Mouse (Mus musculus) kidney, postnatal 0 days (tissue): ENCODE data around the gene Atp5d. TPM values are rescaled to one million over a fixed set of nuclear protein-coding genes. Genes with fewer than 3 reads are reported as not detected.

Experiments used
- ATAC-seq: fragments of 200-750 bp; cut with Nextera tagmentation; replicated peaks from 2 replicates; pipeline ENCODE4 v1.8.0; 2017; ENCODE audit warnings: low read depth, moderate number of reproducible peaks, moderate TSS enrichment, moderate library complexity; ENCODE audit not compliant: low FRiP score
- DNase-seq: peaks from one replicate; pipeline ENCODE4 v3.0.0-alpha.2; 2016; ENCODE audit warnings: low spot score
- H3K27ac ChIP-seq: fragments of 300-500 bp; sonication (generic); 2 replicates; pipeline ENCODE4 v1.5.1; 2014; ENCODE audit warnings: mild to moderate bottlenecking
- H3K27me3 ChIP-seq: fragments of 300-500 bp; sonication (generic); 2 replicates; pipeline ENCODE4 v1.6.1; 2014; ENCODE audit warnings: low read length, mixed read lengths; ENCODE audit not compliant: insufficient read depth
- H3K36me3 ChIP-seq: fragments of 300-500 bp; sonication (generic); 2 replicates; pipeline ENCODE4 v1.6.1; 2014; ENCODE audit warnings: low read length, mixed read lengths; ENCODE audit not compliant: insufficient read depth
- H3K4me1 ChIP-seq: fragments of 300-500 bp; sonication (generic); replicated peaks from 2 replicates; pipeline ENCODE4 v1.6.1; 2014; ENCODE audit warnings: antibody characterized with exemption, low read length, mixed read lengths; ENCODE audit not compliant: insufficient read depth
- H3K4me2 ChIP-seq: fragments of 300-500 bp; sonication (generic); 2 replicates; pipeline ENCODE4 v1.6.1; 2014; ENCODE audit warnings: mild to moderate bottlenecking, low read length, moderate library complexity, mixed read lengths
- H3K4me3 ChIP-seq: fragments of 300-500 bp; sonication (generic); replicated peaks from 2 replicates; pipeline ENCODE4 v1.5.1; 2014; ENCODE audit warnings: low read depth, low read length
- H3K9ac ChIP-seq: fragments of 300-500 bp; sonication (generic); 2 replicates; pipeline ENCODE4 v1.6.1; 2014; ENCODE audit warnings: low read depth, low read length
- H3K9me3 ChIP-seq: fragments of 300-500 bp; sonication (generic); replicated peaks from 2 replicates; pipeline ENCODE4 v1.6.1; 2016; ENCODE audit warnings: low read length, inconsistent platforms, mixed read lengths
- CTCF ChIP-seq: IDR thresholded peaks from 2 replicates; pipeline ENCODE4 v1.5.1; 2016; ENCODE audit warnings: antibody characterized with exemption, low read depth, mild to moderate bottlenecking, moderate library complexity
- WGBS: fragments of 180-500 bp; shearing (Covaris S2); extraction: QIAGEN DNeasy Blood & Tissue Kit; methylation state at CpG from one replicate; pipeline ENCODE4 v1.1.7; 2014; 5-methylcytosine and 5-hydroxymethylcytosine counted together
- polyA plus RNA-seq: library from polyadenylated mRNA; unstranded; fragments of >200 nt; fragmentation: Nextera tagmentation; extraction: Ambion mirVana; gene quantifications from 2 replicates; pipeline ENCODE4 v1.2.1, GENCODE M21; 2015

The Atp5d gene
- polyA plus RNA-seq, 1 experiment from 2014 or later: 936 TPM

GRCm38 (mm10) chr10:80104181-80104580 is 34.3 kb upstream of the Atp5d start:
- Histone ChIP-seq H3K36me3 (no peaks in the 10 kb centered on the region), H3K4me1 (peaks cover 18% of the 10 kb centered on the region), H3K4me3 (no peak overlapping the region), H3K4me2 (no peak overlapping the region), H3K27ac (no peak overlapping the region), H3K27me3 (no peaks in the 10 kb centered on the region), H3K9me3 (no peaks in the 10 kb centered on the region), H3K9ac (no peak overlapping the region)
- DNase-seq: no peak
- no peak for ATAC-seq
- WGBS: 69% methylated on average over 3 of the region's 3 CpGs
- TF ChIP-seq CTCF: no peak

- DNase-seq (no peak), ATAC-seq (no peak)
- Histone ChIP-seq H3K4me2 (no peak within 1 kb of the TSS), H3K27me3 (no peaks in the 10 kb centered on the region), H3K27ac (no peak within 1 kb of the TSS), H3K36me3 (no peaks in the 10 kb centered on the region), H3K9ac (no peak within 1 kb of the TSS), H3K4me3 (no peak within 1 kb of the TSS), H3K4me1 (peaks cover 14% of the 10 kb centered on the region), H3K9me3 (no peaks in the 10 kb centered on the region)
- no peak for TF ChIP-seq CTCF
- WGBS: 71% methylated on average over 5 of the region's 5 CpGs
These were observed 33.0 kb upstream of the Atp5d start, which contains the start of gene Sbno2 for GRCm38 (mm10) chr10:80105460-80105859. TSS of gene Sbno2 (minus strand) at chr10:80105571.

- Histone ChIP-seq H3K4me3 (no peak overlapping the region), H3K36me3 (no peaks in the 10 kb centered on the region), H3K27ac (no peak overlapping the region), H3K27me3 (no peaks in the 10 kb centered on the region), H3K4me2 (no peak overlapping the region), H3K9me3 (no peaks in the 10 kb centered on the region), H3K9ac (no peak overlapping the region), H3K4me1 (peaks cover 9% of the 10 kb centered on the region)
- no peak for DNase-seq
- no peak for TF ChIP-seq CTCF
- 66% methylated on average over 5 of the region's 5 CpGs for WGBS
- ATAC-seq: no peak
These were observed 32.5 kb upstream of the Atp5d start for GRCm38 (mm10) chr10:80105926-80106325.

- WGBS: 58% methylated on average over 6 of the region's 6 CpGs
- no peak for DNase-seq
- Histone ChIP-seq H3K27me3 (no peaks in the 10 kb centered on the region), H3K4me1 (no peaks in the 10 kb centered on the region; the same call in 1 of the 2 replicates), H3K9me3 (no peaks in the 10 kb centered on the region), H3K9ac (no peak overlapping the region), H3K4me3 (no peak overlapping the region), H3K36me3 (no peaks in the 10 kb centered on the region), H3K27ac (no peak overlapping the region), H3K4me2 (no peak overlapping the region)
- no peak for TF ChIP-seq CTCF
- ATAC-seq: no peak; the same call in 1 of the 2 replicates
These were observed 30.8 kb upstream of the Atp5d start for GRCm38 (mm10) chr10:80107678-80108077.

DNA sequence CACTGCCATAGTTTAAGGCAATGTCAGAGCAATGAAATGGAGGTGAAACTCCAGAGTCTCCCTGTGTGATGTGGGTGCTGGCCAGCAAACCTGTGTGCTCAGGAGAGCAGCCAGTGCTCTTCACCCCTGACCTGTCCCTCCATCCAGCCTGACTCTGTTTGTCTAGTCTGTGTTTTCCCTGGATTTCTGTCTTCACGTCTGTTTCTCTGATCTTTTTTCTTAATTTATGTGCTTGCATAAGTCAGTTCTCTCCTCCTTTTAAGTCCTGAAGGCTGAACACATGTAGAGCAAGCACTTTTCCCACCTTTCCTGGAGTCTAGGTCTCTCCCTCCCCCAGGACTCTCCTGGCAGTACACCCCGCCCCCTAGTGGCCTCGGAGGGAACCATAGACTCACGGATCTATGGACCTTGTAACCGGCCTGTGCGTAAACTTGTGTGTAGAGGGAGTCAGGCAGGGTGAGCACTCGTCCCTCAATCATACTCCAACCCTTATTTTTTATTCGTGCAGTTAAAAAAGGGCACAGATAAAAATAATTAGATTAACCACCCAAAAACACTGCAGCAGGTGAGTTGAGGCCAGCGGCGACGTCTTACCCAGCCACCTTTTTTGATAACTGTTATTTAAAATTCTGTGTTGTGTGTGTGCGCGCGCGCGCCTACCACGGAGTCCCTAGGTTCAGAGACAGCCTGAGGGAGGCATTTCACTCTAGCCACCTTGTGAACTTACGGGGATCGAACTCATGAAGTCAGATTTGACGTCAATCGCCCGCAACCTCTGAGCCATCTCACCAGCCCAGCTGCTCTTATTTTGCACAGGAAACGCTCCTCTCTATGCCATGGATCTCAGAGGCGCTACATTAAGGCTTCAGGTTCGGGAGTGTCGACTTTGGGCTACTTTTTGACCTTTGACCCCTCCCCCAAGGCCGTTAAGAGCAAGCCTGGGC is 23.8 kb upstream of the Atp5d start:
- Histone ChIP-seq H3K36me3 (no peaks in the 10 kb centered on the region), H3K9me3 (no peaks in the 10 kb centered on the region), H3K27ac (peak overlapping the region; percentile 92), H3K4me1 (peaks cover 21% of the 10 kb centered on the region; the same call in 1 of the 2 replicates), H3K4me3 (peak overlapping the region; percentile 38), H3K27me3 (no peaks in the 10 kb centered on the region), H3K9ac (peak overlapping the region; percentile 53), H3K4me2 (peak overlapping the region; percentile 54)
- peak; percentile 62 for ATAC-seq
- 3% methylated on average over 27 of the region's 27 CpGs for WGBS
- peak; percentile 98 for DNase-seq
- TF ChIP-seq CTCF: peak; percentile 96

DNA sequence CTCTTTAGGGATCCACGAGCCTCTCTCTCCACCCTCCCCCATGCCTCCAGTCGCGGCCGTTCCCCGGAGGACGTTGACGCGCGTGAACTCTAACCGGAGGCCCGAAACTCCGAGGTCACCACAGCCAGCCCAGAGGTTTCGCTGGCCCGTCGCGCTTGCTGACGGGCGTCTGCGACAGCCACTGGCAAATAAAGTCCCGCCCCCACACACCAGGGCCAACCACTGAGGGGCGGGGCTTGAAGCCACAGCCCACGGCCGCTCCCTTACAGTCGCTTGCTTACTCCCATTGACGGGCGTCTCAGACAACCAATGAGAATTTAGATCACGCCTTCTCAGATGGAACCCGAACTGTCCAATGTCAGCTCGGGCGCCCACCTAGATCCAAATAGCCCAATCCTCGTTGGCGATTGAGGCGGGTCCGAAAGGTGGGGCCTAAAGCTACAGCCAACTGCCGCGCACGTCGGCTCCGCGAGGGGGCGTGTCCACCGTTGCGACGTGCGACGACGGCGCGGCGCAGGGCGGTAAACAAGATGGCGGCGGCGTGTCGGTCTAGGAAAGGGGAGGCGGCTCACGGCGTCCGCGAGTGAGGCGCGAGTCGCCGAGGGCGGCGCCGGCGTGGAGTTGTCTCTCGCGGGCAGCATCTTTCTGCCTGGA is 23.0 kb upstream of the Atp5d start, which contains the start of gene Stk11:
TSS of gene Stk11 (plus strand) at position 514 of the 654 bp plus-strand sequence.
- peak; percentile 97 for ATAC-seq
- peak; percentile 53 for TF ChIP-seq CTCF

More for the DNA sequence above, 23.0 kb upstream of the Atp5d start, which contains the start of gene Stk11:
- H3K4me1 ChIP-seq: peaks cover 21% of the 10 kb centered on the region; the same call in 1 of the 2 replicates
- peak within 1 kb of the TSS; percentile 92 for H3K4me2 ChIP-seq
- no peaks in the 10 kb centered on the region for H3K9me3 ChIP-seq
- WGBS: under 1% methylated on average over 70 of the region's 70 CpGs
- H3K27ac ChIP-seq: peak within 1 kb of the TSS; percentile 92
- no peaks in the 10 kb centered on the region for H3K27me3 ChIP-seq
- no peaks in the 10 kb centered on the region for H3K36me3 ChIP-seq
- H3K9ac ChIP-seq: peak within 1 kb of the TSS; percentile 97
- peak; percentile 100 for DNase-seq
- peak within 1 kb of the TSS; percentile 94 for H3K4me3 ChIP-seq
